Mouse (Mus musculus) cerebellum, adult (tissue): ENCODE data around the gene Mgat4a.

Experiments
- ATAC-seq: cut with Nextera tagmentation; 2 replicates; pipeline ENCODE4 v1.9.2; 2017; ENCODE audit warnings: mild to moderate bottlenecking, moderate library complexity, mixed read lengths; ENCODE audit not compliant: insufficient number of reproducible peaks, low FRiP score, low TSS enrichment

Mgat4a gene

GRCm38 (mm10) chr1:37471179-37472148 is 69.4 kb downstream of the Mgat4a start:
- ATAC-seq = no peak

- ATAC-seq = no peak
Observed at GRCm38 (mm10) chr1:37469007-37469406, 71.8 kb downstream of the Mgat4a start.

GRCm38 (mm10) chr1:37467806-37468205 is 73.0 kb downstream of the Mgat4a start:
- no peak for ATAC-seq

GRCm38 (mm10) chr1:37466322-37466995 is 74.4 kb downstream of the Mgat4a start:
- no peak for ATAC-seq

GRCm38 (mm10) chr1:37464878-37465452 is 75.9 kb downstream of the Mgat4a start:
- no peak for ATAC-seq

- no peak for ATAC-seq
Observed at GRCm38 (mm10) chr1:37457546-37457945, 83.3 kb downstream of the Mgat4a start.

GRCm38 (mm10) chr1:37451270-37451669 is 89.5 kb downstream of the Mgat4a start:
- ATAC-seq = no peak

- ATAC-seq = no peak
Observed at GRCm38 (mm10) chr1:37448361-37449095, 92.3 kb downstream of the Mgat4a start.

- no peak for ATAC-seq
Observed at GRCm38 (mm10) chr1:37442848-37443835, 97.7 kb downstream of the Mgat4a start.

- ATAC-seq = no peak
Observed at GRCm38 (mm10) chr1:37436419-37436818, 104.4 kb downstream of the Mgat4a start.

- no peak; the same call in 1 of the 2 replicates for ATAC-seq
Observed at GRCm38 (mm10) chr1:37430297-37430840, 110.4 kb downstream of the Mgat4a start.

GRCm38 (mm10) chr1:37429366-37430296 is 111.2 kb downstream of the Mgat4a start, which contains the start of the genes Coa5 and Unc50:
TSS of gene Coa5 (minus strand) at chr1:37430103.
TSS of gene Unc50 (plus strand) at chr1:37430139.
- peak; percentile 98 for ATAC-seq

GRCm38 (mm10) chr1:37428911-37429310 is 111.9 kb downstream of the Mgat4a start:
- no peak for ATAC-seq

- no peak for ATAC-seq
Observed at GRCm38 (mm10) chr1:37427144-37427875, 113.5 kb downstream of the Mgat4a start.

GRCm38 (mm10) chr1:37419420-37419819 is 121.4 kb downstream of the Mgat4a start:
- no peak for ATAC-seq

- no peak for ATAC-seq
Observed at GRCm38 (mm10) chr1:37415394-37415793, 125.4 kb downstream of the Mgat4a start.

GRCm38 (mm10) chr1:37409647-37410046 is 131.2 kb downstream of the Mgat4a start:
- ATAC-seq = 0 out of 2 replicates have a peak, but pooled peaks have one; percentile 33
